Mouse (Mus musculus): ENCODE data around the gene Mki67.

The Mki67 gene

DNA sequence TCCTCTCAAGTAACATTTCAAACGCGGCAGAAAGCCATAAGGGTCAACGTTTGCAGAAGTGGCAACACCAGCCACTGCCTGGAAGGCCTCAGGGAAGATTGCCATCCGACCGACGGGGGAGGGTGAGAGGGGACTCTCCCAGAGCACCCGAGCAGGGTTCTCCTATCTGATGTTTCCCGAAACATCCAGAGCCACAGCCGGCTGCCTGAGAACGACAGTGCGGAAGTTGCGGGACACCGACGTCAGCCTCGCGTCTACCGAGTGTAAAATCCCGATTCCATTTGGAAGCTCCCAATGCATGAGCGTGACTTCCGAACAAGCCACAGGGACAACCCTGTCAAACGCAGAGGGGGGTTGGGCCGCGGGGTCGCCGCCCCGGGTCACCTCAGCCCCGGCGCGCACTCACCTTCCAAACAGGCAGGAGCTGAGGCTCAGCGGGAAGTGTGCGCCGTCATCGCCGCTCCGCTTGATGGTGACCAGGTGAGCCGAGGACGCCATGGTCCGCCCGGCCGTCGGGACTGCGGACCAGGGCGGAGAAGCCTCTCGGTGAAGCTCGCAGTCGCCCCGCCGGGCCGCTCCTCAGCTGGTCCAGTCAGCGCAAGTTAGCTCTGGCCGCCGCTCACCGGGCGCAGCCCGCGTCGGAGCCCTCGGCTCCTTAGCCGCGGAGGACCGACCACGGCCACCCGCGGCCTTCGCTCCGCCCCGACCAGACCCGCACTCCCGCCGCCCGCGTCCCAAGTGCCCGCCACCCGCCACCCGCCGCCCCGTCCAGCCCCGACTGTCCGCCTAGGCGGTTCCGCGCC is at the start of gene Mki67:
Gene Mki67, minus strand, starts transcription at position 720 of the 803 bp plus-strand sequence.
- in situ Hi-C loops (cut with MboI, MseI) = no loop called here

DNA sequence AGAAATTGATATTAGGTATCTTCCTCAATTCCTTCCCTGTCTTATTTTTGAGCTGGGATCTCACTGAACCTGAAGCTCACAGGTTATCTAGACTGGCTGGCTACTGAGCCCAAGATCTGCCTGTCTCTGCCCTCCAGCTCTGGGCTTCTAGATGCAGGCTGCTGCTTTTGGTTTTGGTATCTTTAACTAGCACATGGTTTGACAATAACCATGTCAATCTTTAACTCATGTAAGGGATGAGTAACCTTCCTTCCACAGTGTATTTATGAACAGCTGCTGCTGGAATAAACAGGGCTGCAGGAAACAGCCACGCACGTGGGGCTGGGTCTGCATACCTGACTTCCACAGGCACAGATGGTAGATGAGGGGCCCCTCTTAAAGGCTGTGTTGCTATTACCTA is 47.1 kb upstream of the Mki67 start:
- in situ Hi-C loops (cut with MboI, MseI) = no loop called here

DNA sequence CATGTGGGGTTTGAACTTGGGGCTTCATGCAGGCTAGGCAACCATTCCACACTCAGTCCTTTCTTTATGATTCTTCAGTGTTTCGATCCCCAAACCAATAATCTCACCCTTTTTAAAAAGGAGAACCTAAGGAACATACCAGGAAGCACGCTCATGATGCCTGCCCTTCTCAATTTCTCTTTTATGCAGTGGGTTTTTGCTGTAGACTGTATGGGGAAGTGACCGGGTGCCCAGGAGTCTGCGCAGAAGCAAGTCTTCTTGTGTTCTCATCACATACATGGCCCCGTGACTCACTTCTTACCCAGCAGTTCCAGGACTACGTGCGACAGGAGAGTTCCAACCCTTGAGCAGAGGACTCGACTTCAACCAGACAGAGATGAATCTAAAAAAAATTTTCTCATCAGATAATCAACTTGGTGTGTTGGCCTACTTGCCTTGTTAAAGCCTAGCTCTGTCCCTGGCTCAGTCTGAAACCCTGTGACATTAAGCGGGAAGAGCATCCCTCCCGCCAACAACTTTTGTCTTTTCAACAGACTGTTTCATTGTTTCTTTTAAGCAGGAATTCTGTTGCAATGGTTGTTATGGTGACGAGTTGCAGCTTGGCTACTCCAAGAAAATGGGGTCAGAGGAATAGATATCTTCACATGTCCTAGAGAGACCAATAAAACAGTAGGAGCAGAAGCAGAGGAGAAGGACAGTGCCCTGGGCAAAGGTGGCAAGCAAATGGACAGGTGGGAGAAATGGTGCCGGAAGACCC is 42.8 kb upstream of the Mki67 start:
- in situ Hi-C loops (cut with MboI, MseI) = no loop called here

DNA sequence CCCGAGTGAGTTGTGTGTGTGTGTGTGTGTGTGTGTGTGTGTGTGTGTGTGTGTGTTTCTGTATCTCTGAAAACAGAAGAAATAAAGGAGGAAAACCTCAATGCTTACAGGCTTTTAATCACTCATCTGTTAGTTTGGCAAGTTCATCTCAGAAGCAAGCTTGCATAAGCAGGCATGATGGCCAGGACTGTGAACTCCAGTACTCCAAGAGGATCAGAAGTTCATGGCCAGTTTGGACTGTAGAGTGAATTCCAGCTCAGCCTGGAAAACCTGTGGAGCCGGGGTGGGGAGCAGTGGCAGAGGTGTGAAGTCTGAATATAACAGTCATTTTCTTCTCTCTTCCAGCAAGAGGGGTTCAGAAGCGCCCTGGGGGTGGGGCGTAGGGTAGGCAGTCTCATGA is 42.0 kb upstream of the Mki67 start:
- in situ Hi-C loops (cut with MboI, MseI) = no loop called here

DNA sequence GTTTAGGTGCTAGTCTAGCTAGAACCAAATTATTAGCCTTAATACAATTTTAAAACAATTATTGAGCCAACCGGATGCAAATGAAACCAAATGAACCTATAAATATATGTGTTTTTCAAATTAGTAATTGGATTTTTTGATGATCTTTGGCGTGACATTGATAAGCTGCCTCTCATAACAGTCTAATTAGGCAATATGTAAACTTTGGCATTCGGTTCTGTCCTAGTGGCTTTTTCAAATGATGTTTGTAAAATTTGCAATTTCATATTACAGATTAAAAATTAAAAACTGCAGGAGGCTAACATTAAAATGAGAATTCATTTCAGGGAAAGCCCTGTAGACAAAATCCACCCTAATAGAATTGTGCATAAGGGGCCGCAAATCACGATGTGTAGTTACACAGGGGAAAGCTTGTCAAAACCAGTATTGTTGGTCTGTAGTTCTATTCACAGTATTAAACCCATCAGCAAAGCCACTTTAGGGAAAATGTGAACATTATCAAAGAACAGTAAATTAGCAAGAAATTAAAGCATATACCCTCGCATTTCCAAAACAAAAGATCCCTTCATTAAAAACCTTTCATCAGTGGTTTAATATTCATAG is 40.9 kb upstream of the Mki67 start:
- in situ Hi-C loops (cut with MboI, MseI) = no loop called here

DNA sequence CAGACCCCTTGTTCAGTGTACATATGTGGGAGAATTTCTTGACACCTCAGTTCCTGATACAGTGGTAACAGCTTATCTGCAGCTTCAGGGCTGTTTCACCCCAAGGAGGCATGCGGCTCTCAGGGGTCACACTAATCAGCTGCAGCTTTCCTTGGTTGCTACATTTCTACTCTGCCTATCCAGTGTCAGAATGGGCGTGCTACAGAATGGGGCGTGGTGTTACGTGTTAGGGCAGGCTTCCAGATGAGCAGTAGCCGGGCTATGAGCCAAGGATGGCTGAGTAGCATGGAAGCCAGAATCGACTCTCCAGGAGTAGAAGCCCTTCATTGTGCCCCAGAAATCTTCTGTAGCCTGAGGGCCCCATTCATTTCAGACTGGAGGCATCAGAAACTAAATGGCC is 32.8 kb upstream of the Mki67 start:
- in situ Hi-C loops (cut with MboI, MseI) = no loop called here

DNA sequence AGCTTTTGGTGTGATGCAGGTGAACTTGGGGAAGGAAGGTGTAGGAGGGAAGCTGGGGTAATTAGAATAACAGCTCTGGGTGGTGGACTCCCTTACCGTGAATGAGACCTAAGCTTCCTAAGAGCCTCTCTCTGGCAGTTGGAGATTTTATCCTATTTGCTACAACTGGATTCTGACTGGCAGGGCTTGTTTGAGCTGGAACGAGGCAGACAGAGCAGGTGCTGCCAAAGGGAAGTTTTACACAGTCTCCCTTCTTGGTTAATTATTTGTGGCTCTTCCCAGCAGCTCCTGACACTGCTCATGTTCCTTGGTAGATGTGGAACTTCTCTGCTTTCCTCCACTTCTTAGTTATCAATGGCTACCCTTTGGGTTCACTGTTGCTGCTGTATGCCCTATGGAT is 30.9 kb upstream of the Mki67 start:
- in situ Hi-C loops (cut with MboI, MseI) = no loop called here

DNA sequence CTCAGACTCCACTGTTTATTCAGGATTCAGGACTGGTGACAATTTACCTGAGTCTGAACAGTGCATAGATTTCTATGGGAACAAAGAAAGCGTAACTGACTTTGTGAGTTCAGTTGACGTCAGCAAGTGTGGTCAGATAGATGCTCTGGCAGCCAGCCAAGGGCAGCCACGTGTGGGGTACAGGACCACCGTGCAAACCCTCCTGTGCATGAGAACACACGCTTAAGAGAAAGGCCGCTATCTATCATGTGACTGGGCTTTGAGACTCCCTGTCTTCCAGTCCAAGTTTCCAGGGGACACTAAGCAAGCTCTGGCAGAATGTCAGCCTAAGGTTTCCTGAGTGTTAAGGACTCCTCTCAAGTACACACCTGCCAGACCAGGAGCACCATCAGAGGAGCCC is 30.4 kb upstream of the Mki67 start:
- in situ Hi-C loops (cut with MboI, MseI) = no loop called here

DNA sequence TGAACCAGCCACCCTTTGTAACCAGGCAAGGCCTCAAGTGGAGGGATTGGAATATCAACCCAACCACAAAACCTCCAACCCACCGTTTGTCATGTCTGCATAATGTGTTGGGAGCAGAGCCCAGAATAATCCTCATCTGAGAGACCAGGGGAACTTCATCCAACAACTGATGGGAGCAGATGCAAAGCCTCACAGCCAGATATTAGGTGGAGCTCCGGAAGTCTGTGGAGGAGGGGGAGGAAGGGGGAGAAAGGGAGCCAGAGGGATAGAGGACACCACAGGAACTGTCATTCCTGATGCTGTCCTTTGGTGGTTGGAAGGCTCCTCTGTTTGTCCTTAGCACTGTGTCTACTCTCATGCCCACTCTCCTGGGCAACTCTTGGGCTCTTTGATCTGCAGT is 28.9 kb upstream of the Mki67 start:
- in situ Hi-C loops (cut with MboI, MseI) = no loop called here

DNA sequence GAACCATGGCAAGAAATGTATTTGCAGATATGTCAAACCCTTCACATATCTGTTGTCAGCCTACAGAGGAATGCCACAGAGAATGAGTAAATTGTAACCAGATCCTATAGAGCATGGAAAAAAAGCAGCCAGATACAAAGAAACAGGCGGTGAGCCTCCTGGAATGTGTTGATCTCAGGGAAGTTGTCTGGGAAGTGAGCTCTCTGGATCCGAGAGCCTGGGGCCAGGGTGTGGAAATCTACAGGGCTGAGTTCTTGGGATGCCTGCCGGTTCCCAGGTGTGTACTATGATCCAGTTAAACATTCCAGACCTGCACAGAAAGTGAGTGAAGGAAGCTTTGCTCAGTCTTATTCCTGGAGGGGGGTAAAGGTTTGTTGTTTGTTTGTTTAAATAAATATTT is 24.3 kb upstream of the Mki67 start:
- in situ Hi-C loops (cut with MboI, MseI) = no loop called here

DNA sequence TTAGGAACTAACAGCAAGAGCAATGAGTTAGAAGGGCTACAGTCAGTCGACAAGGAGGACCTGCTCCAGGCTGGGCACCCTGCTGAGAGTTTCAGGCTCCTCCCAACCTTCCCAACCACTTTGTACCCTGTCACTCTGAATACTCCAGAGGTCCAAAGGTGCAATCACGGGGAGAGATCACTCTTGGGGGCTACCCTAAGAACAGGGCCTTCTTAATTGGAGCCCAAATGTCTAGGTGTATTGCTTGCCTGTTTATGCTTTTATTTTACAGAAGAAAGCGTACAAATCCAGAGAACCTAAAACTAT is 20.4 kb upstream of the Mki67 start:
- in situ Hi-C loops (cut with MboI, MseI) = no loop called here

DNA sequence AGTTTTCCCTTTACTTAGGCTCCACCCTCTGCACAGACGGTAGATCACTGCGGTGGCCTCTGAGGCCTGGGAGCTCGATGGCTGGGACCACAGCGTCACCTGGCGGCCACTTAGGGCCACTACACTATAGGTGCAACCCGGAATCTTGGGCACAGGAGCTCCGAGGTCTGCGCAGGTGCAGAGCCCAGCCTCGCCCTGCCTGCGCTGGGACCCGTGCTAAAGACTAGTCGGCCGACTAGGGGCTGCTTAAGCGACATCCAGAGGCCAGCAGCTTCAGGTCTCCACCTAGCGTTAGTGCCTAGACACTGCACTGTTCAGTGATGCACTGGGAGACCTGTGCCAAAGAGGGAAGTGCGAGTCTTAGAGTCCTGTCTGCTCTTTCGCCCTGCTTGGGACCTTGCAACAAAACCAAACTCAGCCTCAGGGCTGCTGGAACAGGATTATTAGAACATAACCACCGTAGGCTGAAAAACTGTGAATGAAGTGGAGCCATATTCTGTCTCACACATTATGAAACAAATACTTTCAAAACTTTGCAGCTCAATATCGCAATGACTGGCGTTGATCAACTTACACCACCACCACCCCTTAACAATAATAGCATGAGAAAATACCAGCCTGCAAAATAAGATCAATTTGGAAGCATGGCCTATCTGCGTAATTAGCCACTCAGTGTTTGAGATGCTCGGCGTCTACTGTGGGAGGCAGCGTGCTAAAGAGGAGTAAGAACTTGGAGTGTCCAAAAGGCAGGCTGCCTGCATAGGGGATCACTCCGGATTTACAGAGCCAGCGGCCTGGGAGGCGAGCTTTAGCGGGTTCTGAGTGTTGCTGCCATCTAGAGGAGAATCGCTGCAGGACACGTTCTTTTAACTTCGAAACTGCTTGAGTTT is 19.8 kb upstream of the Mki67 start:
- in situ Hi-C loops (cut with MboI, MseI) = no loop called here

DNA sequence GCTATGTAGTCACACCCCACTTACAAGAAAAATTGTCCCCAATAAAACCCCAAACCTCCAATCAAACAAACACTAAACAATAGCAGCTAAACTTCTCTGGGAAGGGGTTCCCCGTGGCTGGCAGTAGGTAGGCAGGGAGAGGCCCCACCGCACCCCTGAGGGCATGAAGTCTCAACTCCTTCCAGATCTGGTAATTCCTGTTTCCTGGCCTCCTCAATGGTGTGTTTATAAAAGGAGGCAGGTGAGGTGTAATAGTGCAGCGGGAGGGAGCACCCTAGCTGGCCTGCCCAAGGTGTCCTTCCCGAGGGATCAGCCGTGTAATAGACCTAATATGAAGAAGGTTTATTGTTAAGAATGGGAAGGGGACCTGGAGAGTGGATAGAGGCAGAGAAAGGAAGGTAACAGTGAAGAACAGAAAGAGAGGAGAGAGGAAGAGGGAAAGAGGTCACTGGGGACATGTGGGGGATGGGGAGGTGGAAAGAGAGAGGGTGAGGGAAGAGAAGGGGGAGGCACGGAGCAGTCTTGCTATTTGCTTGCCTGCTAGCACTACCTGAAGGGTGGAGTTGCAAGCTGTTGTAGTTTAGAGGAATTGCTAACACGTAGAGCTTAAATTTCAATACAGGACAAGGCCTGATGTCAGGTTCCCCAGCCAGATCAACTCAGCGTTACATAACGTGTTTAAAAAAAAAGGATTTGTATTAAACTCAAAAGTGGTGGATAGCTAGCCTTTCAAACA is 18.9 kb upstream of the Mki67 start:
- in situ Hi-C loops (cut with MboI, MseI) = no loop called here

DNA sequence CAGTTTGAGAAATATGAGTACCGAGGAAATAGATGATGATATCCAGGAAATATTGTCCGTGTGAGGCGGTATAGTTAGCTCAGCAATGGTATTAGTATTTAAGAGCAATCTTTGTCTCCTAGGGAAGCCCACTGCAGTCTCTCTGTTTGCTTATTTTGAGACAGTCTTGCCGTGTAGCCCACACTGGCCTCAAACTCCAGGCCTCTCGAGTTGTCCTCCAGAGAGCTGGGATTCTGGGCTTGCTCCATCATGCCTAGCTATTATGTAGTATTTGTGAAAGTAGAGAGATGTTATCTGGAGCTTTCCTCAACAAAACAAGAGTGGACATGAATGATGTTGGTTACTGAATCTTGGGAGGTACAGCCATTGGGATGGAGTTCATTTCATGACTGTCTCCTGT is 18.2 kb upstream of the Mki67 start:
- in situ Hi-C loops (cut with MboI, MseI) = no loop called here

DNA sequence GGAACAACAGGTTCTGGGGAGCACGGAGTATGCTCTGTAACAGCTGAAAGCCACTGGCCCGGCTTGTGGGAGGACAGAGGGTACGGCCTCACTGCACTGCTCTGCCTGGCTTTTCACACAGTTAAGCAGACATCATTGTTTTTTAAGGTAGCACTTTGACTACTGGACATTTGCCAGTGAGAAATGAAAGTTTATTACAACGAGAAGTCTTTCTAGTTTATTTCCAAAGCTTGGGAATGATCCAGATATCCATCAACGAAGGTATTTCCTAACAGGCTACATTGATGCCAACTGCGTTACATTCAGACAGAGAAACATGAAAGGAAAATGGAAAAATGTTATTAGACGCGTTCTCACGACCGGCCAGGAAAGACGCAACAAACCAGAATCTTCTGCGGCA is 11.9 kb upstream of the Mki67 start:
- in situ Hi-C loops (cut with MboI, MseI) = no loop called here

DNA sequence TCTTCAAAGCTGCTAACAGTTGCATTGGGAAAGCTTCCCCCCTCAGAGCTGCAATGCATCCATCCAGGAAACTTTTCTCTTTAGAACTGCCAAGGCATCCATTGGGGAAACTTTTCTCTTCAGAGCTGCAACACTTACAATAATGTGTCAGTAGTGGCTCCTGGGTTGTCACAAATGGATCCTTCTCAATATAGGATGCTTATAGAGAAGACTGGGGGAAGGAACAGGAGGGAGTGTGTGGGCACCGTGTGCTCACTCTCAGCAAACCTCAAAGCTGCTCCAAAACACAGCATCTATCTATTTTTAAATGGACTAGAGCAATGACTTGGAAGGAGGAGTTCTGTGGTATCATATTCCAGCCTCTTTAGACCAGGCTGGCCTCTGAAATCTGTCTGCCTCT is 10.5 kb upstream of the Mki67 start:
- in situ Hi-C loops (cut with MboI, MseI) = no loop called here

DNA sequence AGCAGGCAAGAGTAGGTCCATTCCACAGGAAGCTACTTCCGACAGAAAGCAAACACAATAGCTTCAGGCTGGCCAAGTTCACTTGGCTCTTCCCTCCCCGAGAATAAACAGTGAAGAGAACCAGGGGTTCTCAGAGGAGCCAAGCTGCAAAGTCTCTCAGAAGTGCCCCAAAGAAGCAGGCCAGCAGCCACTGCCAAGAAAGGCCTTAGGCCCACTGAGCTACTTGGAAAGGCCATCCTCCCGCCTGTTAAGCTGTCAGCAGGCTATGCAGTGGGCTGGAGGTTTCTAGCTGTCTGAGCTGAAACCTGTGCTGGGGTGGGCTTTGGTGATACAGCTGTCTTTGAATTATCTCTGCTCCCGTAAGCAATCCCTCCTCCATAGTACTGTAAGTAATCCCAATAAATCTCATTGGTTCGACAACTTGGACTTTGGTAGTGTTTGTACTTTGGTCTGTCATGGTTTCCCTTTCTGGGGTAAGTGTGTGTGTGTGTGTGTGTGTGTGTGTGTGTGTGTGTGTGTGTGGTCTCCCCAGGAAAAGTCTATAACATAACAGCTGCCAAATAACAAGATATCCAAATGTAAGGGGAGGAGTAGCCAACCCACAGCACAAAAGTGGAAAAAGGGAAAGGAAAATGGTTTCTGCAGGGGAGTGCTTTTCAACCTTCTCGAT is 7.6 kb upstream of the Mki67 start:
- in situ Hi-C loops (cut with MboI, MseI) = no loop called here

DNA sequence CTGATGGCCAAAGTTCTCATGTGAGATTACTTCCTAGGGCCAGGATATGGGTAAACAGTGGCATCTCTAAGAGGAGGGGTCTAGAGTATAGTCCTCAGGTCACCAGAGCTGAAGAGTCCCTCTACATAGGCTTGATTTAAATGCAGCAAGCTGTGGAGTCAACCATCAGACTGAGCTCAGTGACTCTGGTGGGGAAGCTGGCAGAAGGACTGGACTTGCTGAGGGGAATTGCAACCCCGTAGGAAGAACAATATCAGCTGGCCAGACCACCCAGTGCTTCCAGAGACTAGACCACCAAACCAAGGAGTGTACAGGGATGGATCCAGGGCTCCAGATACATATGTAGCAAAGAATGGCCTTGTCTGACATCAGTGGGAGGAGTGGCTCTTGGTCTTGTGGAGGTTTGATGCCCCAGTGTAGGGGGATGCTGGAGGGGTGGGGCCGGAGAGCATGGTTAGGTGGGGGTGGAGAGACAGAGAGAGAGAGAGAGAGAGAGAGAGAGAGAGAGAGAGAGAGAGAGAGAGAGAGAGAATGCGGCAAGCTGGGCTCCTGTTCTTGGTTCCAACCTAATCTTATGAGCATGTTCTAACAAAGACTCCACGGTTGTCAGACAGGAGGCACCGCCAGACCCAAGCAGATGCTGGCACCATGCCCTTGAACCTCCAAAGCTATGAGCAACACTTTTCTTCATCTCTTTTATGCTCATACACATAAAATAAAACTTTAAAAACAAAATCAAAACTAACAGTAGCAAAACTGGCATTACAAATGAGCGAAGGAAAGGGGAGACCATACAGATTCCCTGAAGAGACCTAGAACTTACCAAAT is 6.1 kb upstream of the Mki67 start:
- in situ Hi-C loops (cut with MboI, MseI) = no loop called here

DNA sequence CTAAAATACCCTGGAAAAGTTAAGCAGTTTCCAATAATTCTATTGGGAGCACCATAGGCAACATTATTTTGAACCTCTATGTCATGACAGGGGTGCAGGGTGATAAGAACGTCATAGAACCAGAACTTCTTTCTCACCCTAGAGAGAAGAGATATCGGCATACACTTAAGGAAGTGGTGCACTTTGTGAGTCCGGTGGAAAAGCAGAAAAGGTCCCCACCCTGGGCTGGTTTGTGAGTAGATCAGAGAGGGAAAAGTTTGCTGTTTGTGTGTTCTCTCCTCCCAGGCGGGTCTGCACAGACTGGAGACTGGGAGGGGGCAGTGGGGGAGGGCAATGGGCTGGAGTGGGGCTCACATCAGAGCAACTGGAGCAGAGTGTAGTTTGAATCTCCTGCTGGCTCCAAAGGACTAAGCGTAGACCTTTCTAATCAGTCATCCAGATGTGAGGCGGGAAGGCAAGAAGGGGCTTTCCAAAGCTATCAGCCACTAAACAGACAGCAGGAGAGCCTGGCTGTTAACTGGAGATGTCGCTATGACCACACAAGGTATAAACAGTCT is 5.4 kb upstream of the Mki67 start:
- in situ Hi-C loops (cut with MboI, MseI) = no loop called here
